Mouse (Mus musculus): ENCODE results near the gene A730061H03Rik.

Gene A730061H03Rik

DNA sequence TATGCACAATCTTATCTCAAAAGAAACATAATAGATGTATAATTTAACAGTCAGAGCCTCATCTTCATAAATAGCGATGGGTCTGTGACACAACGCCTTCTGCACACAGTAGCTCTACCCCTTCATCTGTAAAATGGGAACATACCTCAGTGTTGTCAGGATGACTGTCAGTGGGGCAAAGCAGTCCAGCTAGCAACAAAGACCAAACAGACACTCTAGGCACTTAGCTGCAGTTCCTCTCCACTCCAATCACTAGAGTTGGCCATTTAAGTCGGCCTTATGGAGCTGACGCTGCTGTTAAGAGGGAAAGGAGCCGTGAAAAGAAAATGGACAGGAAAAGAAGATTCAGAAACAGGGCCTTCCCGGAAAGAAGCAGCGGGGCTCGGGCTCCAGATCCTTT, 8.4 kb downstream of the A730061H03Rik start:
- DNase-seq (ENCODE audit: low spot score in 2 of 2), result no peak

DNA sequence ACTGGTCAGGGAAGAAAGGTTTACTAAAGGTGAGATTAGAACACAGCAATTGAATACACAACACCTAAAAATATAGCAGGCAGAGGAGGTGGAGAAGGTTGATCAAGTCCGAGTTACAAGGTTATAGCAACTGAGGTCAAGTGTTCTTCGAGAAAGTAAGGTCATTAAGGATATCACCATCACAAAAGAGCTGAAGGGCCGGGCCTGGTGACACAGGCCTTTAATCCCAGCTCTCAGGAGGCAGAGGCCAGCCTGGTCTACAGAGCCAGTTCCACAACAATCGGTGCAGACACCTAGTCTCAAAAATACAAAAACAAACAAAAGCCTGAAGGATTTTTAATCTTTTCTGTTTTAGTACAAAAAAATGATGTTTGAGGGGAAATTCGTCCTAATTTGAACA, 8.9 kb downstream of the A730061H03Rik start:
- no peak for DNase-seq (ENCODE audit: low spot score in 2 of 2)

DNA sequence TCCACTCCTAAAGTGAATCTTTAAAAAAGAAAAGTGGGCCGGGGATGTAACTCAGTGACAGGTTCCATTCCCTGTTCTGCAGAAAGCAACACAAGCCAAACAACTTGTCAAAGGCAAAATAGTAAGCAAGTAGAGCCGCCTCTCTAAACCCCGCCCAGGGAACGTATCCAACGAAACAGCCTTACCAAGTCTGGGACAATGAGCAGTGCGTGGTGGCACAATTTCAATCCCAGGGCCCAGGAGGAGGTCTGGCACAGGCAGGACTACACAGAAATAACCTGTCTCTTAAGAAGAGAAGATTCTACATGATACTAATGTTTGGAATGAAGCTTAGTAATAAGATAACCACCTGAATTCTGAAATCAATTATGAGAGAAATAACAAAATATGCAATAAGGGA, 10.0 kb downstream of the A730061H03Rik start:
- DNase-seq (ENCODE audit: low spot score in 2 of 2), result no peak

DNA sequence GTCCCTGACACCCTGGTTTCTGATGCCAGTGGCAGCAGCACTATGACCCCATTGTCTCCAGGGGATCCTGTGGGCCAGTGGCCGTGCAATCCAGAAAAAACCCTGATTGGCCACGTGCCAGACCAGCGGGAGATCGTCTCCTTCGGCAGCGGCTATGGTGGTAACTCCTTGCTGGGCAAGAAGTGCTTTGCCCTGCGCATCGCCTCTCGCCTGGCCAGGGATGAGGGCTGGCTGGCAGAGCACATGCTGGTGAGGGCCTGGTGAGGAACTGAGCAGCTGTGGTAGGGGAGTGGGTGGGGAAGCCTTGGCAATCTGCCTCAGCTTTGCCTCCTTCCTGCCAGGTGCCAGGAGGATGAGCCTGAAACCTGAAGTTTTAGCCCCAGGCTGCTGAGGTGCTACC, 15.9 kb downstream of the A730061H03Rik start:
- DNase-seq (ENCODE audit: low spot score in 2 of 2), result no peak

DNA sequence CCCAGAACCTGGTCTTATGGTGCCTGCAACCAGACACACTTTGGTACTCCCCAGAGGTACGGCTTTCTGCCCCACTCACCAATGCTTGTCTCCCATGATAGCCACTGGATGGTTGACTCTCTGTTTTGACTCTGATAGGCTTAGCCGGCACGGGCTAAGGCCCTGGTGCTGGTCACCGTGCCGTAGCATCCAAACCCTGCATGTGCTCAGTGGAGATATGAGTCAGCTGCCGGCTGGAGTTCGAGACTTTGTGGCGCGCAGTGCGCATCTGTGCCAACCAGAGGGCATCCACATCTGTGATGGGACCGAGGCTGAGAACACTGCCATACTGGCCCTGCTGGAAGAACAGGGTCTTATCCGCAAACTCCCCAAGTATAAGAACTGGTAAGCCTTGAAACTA, 17.9 kb downstream of the A730061H03Rik start:
- no peak for DNase-seq (ENCODE audit: low spot score in 2 of 2)

DNA sequence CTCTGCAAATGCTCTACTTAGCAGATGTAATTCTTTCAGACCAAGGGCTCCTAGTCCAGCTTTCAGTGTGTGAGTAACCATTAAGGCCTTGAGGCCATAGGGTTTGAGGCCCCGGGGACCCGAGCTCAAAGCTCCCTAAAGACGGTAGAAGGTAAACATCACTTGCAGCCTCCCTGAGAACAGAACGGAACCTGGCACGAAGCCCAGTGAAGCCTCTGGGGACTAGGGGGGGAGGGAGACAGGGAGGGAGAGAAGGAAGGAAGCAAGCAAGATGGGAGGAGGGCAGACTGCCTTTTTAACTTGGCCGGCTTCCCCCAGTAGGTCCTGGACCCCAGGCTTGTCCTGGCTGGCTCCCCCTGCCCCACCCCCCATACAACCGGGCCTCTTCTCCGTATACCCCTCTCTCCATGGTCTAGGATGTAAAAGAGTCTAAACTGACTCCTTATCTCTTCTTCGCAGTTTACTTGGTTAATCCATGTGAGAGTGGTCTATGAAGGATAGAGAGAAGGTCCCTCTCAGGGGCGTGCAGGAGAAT, 19.4 kb downstream of the A730061H03Rik start:
- peak in 1 of 2 experiments; percentile 74 for DNase-seq (ENCODE audit: low spot score in 2 of 2)

DNA sequence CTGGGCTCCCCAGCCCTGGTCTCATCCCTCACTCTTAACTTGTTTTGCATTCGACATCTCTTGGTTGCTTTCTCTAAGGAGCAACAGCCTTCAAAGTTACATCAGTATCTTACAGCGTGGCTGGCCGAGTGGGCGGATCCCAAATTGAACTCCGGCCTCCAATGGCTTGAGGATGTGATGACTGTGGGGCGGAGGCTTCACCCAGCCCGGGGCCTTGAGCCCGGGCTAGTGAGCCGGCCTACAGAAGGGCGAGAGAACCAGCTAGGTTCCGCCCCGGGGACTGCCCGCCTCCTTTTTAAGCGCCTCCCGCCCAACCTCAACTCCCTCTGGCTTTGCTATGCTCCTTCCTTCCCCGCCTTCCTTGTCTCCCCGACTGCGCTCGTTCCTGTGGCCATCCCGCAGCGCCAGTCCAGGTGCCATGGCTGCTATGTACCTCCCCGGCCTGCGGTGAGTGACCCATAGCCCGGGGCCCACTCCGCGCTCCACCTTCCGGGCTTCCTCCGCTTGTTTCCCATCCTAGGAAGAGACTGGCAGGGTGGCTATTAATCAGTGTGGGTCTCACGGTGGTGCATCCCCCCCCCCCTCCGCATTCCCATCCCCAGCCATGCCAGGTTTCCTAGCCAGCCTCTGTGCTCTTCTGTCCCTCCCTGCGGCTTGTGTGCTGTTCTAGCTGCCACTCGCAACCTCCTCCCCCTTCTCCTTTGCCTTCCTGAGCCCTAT, 20.0 kb downstream of the A730061H03Rik start, which contains the start of gene Pck2:
TSS of gene Pck2 (plus strand) at position 200 of the 720 bp plus-strand sequence.
- peak in 1 of 2 experiments; percentile 80 for DNase-seq (ENCODE audit: low spot score in 2 of 2)

DNA sequence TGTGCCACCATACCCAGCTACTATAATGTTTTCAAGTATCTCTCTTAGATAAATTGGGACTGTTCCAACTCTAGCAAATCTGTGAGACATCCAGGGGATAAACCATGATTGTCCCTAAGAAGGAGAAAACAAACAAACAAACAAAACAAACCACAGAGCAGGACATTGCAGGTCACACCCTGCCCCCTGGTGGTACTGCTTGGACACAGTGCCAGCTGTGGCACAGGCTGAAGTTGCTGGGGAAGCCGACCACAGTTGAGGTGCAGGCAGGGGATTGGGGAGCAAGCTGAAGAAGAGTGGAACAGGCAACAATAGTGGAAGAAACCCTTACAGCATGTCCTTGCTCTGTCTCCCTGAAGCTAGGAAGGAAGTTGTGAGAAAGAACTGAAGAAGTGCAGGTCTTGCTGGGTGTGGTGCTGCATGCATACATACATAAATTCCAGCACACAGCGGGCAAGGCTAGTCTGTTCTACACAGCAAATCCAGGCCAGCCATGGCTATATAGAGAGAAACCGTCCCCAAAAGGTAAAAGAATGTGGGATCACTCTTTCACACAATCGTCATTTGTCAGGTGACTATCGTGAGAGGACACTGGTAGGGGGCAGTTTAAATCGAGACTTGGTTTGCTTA, 24.0 kb downstream of the A730061H03Rik start:
- peak in 1 of 2 experiments; percentile 40 for DNase-seq (ENCODE audit: low spot score in 2 of 2)

DNA sequence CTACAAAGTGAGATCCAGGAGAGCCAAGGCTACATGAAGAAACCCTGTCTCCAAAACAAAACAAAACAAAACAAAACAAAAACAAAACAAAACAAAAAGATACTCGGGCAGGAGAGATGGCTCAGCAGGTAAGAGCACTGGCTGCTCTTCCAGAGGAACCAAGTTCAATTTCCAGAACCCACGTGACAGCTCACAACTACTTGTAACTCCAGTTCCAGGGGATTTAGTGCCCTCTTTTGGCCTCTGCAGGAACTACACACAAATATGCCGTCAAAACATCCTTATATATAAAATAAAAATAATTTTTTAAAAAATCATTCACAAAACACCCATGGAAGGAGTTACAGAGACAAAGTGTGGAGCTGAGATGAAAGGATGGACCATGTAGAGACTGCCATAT, 32.3 kb downstream of the A730061H03Rik start:
- DNase-seq (ENCODE audit: low spot score in 2 of 2), result no peak

DNA sequence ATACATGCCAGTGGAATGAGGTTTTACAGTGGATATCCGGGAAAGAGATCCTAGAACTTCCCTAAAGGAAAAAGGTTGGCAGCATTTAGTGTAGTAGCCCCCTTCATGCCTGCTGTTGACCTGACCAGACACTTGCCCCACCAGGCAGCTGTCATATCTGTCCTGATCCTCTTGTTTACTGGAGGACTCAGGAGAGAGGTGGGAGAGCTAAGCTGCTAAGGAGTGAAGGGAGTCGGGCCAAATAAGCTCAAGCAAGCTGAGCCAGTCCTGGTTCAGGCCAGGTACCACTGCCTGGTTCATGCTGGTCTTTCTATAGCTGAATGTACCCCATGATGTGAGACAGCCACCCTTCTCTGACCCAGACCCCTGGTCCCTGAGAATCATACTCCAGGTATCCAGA, 33.5 kb downstream of the A730061H03Rik start:
- no peak for DNase-seq (ENCODE audit: low spot score in 2 of 2)

DNA sequence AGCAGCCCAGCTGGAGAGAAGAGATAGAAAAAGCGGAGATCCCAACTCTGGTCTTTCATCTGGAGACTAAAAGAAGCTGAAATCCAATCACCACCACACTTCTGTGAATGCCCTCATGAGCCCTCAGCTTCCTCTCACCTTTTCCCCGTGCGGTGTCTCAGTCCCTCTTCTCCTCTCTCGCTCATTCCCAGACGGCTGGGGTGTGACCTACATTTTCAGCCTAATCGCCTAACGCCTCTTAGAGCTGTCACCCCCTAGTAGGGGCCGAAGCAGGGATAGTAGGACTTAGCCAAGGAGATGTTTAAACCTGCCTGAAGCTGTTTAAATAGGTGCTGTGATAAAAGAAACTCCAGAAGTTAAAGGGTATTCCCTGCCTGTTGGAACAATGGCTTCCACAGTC, 35.4 kb downstream of the A730061H03Rik start, which contains the start of gene Nrl:
TSS of gene Nrl (minus strand) at position 197 of the 400 bp plus-strand sequence.
- no peak for DNase-seq (ENCODE audit: low spot score in 2 of 2)

DNA sequence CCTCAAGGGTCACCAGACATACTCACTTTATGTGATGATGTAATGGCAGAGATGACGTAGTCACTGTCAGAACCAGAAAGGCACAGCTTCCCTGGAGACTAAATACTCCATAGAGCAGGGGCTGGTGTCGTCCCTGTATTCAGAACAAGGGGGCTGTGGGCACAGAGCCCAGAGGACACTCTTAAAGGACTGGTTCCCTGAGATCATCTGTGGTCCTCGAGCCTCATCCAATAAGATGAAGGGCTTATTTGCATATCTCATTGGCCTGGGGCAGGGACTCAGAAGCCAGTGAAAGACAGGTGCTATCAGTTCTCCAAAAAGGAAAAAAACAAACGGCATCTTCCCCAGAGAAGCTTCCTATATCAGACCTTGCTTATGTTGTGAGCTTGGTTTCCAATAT, 36.1 kb downstream of the A730061H03Rik start:
- DNase-seq (ENCODE audit: low spot score in 2 of 2), result no peak

DNA sequence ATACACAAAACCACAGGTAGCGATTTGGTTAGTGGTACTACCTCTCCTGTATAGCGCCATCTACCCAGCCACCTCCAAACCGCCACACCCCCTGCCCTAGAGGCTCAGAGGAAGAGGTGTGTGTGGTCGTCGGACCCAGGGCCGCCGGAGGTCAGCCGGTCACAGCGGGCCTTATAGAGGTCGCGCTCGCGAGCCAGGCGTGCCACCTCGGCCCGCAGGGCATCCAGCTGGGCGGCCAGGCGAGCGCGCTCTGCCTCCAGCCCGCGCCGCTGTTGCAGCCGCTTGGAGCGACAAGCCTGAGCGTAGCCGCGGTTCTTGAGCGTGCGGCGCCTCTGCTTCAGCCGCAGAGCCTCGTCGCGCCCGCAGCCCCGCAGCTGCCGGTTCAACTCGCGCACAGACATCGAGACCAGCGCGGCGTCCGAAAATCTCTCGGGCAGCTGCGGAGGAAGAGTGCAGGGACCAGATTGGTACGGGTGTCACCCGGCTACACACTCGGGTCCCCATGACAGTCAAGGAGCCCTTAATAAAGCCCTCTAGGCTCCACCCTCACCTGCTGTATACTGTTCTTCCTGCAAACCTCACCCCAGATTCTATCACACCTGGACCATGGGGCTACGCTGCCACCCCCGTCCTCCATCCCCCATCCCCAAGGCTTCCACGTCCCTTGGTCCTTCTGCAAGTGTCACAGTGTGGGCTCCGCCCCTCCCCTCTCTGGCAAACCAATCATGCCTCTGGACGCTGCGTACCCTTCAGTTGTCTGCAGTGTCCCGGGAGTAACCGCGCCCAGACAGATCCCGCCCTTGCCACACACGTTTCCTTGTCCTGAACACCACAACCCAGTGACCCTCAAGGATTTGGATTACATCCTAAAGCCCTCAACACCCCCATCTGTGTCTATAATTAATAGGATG, 39.5 kb downstream of the A730061H03Rik start:
- no peak for DNase-seq (ENCODE audit: low spot score in 2 of 2)

DNA sequence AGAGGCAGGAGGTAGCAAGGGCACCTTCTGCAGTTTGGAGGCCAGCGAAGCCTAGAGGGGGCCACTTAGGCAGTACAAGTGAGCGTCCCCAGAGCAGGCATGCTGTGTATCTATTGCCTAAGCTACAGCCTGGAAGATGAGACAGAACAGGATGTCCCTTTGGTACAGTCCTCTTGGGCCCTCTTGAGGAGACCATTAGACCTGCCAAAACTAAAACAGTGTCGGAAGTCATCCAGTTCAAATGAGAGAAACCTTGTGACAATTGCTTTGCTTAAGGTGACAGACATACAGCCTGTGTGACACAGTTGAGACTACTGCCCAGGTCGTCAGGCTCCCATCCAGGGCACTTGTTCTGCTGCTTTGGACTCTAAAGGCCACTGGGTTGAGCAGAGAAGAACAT, 40.6 kb downstream of the A730061H03Rik start:
- DNase-seq (ENCODE audit: low spot score in 2 of 2), result no peak

DNA sequence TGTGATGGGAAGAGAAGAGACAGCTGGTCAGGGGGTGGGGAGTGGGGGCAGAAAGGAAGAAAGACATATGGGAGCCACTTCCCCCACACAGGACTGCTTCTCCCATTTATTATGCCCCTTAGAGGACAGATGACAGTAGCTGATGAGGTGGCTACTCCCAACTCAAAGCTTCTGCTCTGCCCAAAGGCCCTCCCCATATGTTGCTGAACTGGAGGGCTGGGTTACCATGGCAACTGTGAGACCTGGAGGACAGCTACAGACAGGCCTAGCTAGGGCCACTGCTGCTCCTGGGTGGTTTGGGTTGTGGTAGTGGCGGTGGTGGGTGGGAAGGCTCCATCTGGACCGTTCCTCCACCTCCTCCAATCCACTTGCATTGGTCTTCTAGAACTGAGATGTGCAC, 41.3 kb downstream of the A730061H03Rik start:
- DNase-seq (ENCODE audit: low spot score in 2 of 2), result peak in 1 of 2 experiments; percentile 81

DNA sequence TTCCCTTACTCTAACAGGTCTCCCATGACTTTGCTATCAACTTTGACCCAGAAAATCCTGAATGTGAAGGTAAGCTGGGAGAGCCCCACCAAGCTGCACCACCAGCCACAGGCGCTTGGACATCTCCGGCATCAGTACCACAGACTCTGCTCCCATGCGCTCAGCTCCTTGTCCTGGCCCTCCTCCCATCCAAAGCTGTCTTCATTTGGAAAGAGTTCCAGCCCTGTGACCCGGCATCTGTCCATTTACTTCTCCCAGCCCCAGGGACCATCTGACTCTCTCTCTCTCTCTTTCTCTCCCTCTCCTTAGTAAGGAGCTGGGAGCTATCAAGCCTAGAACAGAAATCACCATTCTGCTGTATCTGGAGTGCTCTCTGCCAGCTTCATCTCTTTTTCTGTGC, 44.4 kb downstream of the A730061H03Rik start:
- no peak for DNase-seq (ENCODE audit: low spot score in 2 of 2)

DNA sequence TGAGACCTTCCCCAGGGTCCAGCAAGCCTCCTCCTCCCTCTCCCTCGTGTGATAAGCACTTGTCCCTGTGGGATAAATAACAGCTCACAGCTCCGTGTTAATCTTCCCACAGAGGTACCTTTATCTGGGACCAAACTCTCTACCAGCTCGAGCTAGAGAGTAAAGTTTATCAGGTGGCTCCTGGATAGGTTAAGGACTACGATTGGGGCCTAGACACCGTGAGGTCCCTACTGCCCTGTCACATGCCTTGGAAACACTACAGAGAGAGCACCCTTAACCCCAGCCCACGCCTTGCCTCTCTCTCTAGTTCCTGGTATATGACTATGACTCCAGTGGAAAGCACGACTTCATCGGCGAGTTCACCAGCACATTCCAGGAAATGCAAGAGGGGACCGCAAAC, 46.3 kb downstream of the A730061H03Rik start:
- no peak for DNase-seq (ENCODE audit: low spot score in 2 of 2)

DNA sequence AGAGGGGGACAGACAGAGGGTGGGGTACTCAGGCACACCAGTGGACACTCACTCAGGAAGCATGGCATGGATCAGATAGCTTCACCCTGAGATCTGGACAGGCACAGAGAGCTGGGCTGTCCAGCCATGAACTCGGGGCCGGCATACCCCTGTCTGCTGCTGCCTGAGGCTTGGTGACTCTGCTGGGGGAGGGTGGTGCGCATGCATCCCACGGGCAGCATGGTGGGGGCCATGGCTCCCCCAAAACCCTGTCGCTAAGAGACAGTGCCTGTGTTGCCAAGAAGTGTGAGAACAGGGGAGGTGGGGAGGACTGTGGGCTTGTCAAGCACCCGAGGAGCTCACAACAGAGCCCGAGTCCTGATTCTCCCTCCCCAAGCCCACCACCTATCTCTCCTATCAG, 49.2 kb downstream of the A730061H03Rik start:
- DNase-seq (ENCODE audit: low spot score in 2 of 2), result peak in 1 of 2 experiments; percentile 75

DNA sequence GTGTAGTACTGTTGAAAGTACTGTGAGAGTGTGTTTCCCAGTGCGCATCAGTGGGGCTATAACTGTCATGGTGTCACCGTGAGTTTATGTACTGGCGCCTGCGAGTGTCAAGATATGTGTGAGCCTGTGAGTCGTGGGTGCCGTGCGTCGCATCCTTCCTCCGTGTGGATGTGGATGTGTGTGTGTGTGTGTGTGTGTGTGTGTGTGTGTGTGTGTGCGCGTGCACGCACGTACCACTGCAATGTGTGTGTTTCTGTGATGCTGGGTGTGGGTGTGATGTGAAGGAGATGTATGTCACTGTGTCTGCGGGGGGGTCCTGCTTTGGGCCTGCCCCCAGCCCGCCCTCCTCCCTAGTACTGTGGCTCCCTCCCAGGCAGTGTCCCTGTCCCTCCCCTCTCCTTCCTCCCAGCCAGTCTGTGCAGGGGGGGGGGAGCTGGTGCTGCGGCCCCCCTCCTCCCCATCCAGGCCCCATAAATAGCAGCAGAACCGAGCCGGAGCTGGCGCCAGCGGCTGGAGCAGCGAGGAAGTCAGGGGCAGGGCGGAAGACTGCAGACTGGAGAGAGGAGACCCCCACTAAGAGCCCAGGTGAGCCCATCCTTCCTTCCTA, 50.0 kb downstream of the A730061H03Rik start, which contains the start of gene Cpne6:
TSS of gene Cpne6 (plus strand) at position 321 of the 607 bp plus-strand sequence.
- peak in 1 of 2 experiments; percentile 63 for DNase-seq (ENCODE audit: low spot score in 2 of 2)

Data from left cerebral cortex, adult 9 months (tissue).